Mouse (Mus musculus) liver, adult 2 months (tissue): Measurements from ENCODE around the gene Ddx1. TPM values are rescaled to one million over a fixed set of nuclear protein-coding genes. Genes with fewer than 3 reads are reported as not detected.
A peak's percentile ranks its signal among the peaks of the same experiment; 100 is the strongest.

Experiments
- DNase-seq: peaks from one replicate; pipeline ENCODE4 v3.0.0-alpha.2; 2011; ENCODE audit warnings: low read depth, low spot score; ENCODE audit errors: extremely low read depth
- H3K27ac ChIP-seq: fragments of 200-500 bp; replicated peaks from 2 replicates; pipeline ENCODE4 v1.5.1; 2012; ENCODE audit warnings: low read depth, mild to moderate bottlenecking, control low read depth, inconsistent platforms, low read length; ENCODE audit not compliant: insufficient read depth
- H3K27me3 ChIP-seq: fragments of 200-500 bp; 2 replicates; pipeline ENCODE4 v1.6.1; 2012; ENCODE audit warnings: mild to moderate bottlenecking, moderate library complexity, low read length, inconsistent platforms; ENCODE audit not compliant: control insufficient read depth, insufficient read depth
- H3K36me3 ChIP-seq: fragments of 200-500 bp; 2 replicates; pipeline ENCODE4 v1.6.1; 2012; ENCODE audit warnings: low read length, inconsistent platforms; ENCODE audit not compliant: control insufficient read depth, insufficient read depth
- H3K4me1 ChIP-seq: fragments of 200-500 bp; 2 replicates; pipeline ENCODE4 v1.6.1; 2011; ENCODE audit warnings: low read length; ENCODE audit not compliant: control insufficient read depth, insufficient read depth
- H3K4me3 ChIP-seq: fragments of 200-500 bp; 2 replicates; pipeline ENCODE4 v1.5.1; 2011; ENCODE audit warnings: low read depth, mild to moderate bottlenecking, control low read depth, low read length, moderate library complexity; ENCODE audit not compliant: insufficient read depth
- H3K79me2 ChIP-seq: fragments of 200-500 bp; 2 replicates; pipeline ENCODE4 v1.6.1; 2012; ENCODE audit warnings: inconsistent platforms, mild to moderate bottlenecking, low read length, moderate library complexity; ENCODE audit not compliant: control insufficient read depth, insufficient read depth
- H3K9ac ChIP-seq: fragments of 200-500 bp; 2 replicates; pipeline ENCODE4 v1.6.1; 2012; ENCODE audit warnings: low read depth, mild to moderate bottlenecking, control low read depth, inconsistent platforms, low read length
- CTCF ChIP-seq: fragments of 200-500 bp; IDR thresholded peaks from 2 replicates; pipeline ENCODE4 v1.5.1; 2011; ENCODE audit warnings: low read depth, low read length, control low read depth
- POLR2A ChIP-seq: fragments of 200-500 bp; IDR thresholded peaks from 2 replicates; pipeline ENCODE4 v1.6.1; 2011; ENCODE audit warnings: low read length, control low read depth; ENCODE audit not compliant: insufficient read depth; ENCODE audit errors: extremely low read depth
- WGBS: fragments of 180-500 bp; shearing (Covaris S2); methylation state at CpG from one replicate; pipeline ENCODE4 v1.1.7; 2018; 5-methylcytosine and 5-hydroxymethylcytosine counted together
- polyA plus RNA-seq: library from polyadenylated mRNA; depleted of rRNA; stranded (reverse); fragments of >200 nt; gene quantifications from 2 replicates; pipeline ENCODE4 v1.2.3, GENCODE M21; 2012; rRNA removed
- total RNA-seq: library from RNA; depleted of rRNA; stranded (reverse); fragments of >200 nt; gene quantifications from 2 replicates; pipeline ENCODE4 v1.2.3, GENCODE M21; 2014; rRNA removed

Gene Ddx1
- total and polyA plus RNA-seq, 2 experiments: 5.4 to 50.5 TPM

GRCm38 (mm10) chr12:13177606-13178005 lies 71.4 kb downstream of the Ddx1 start:
- no peak overlapping the region for H3K4me3 ChIP-seq
- no peaks in the 10 kb centered on the region for H3K27me3 ChIP-seq
- WGBS: 61% methylated on average over 6 of the region's 6 CpGs
- no peaks in the 10 kb centered on the region for H3K79me2 ChIP-seq
- no peaks in the 10 kb centered on the region for H3K36me3 ChIP-seq
- DNase-seq: peak; percentile 10
- no peaks in the 10 kb centered on the region for H3K4me1 ChIP-seq
- TF ChIP-seq POLR2A: no peak
- no peak for TF ChIP-seq CTCF
- H3K9ac ChIP-seq: no peak overlapping the region
- no peak overlapping the region for H3K27ac ChIP-seq

- Histone ChIP-seq H3K9ac (no peak overlapping the region), H3K4me3 (no peak overlapping the region), H3K27me3 (no peaks in the 10 kb centered on the region), H3K36me3 (no peaks in the 10 kb centered on the region), H3K79me2 (no peaks in the 10 kb centered on the region), H3K27ac (no peak overlapping the region), H3K4me1 (no peaks in the 10 kb centered on the region)
- no peak for TF ChIP-seq CTCF
- no peak for TF ChIP-seq POLR2A
- 79% methylated on average over 3 of the region's 3 CpGs for WGBS
- no peak for DNase-seq
Observed at GRCm38 (mm10) chr12:13176927-13177326, 72.1 kb downstream of the Ddx1 start.

GRCm38 (mm10) chr12:13176136-13176535 lies 72.9 kb downstream of the Ddx1 start:
- Histone ChIP-seq H3K79me2 (no peaks in the 10 kb centered on the region), H3K36me3 (no peaks in the 10 kb centered on the region), H3K27ac (no peak overlapping the region), H3K9ac (no peak overlapping the region), H3K4me3 (no peak overlapping the region), H3K4me1 (no peaks in the 10 kb centered on the region), H3K27me3 (no peaks in the 10 kb centered on the region)
- 74% methylated on average over 2 of the region's 2 CpGs for WGBS
- DNase-seq: no peak
- TF ChIP-seq CTCF (no peak), POLR2A (no peak)

- Histone ChIP-seq H3K27me3 (no peaks in the 10 kb centered on the region), H3K36me3 (no peaks in the 10 kb centered on the region), H3K79me2 (no peaks in the 10 kb centered on the region), H3K27ac (no peak overlapping the region), H3K4me1 (no peaks in the 10 kb centered on the region), H3K9ac (no peak overlapping the region), H3K4me3 (no peak overlapping the region)
- TF ChIP-seq CTCF: no peak
- no peak for TF ChIP-seq POLR2A
- no peak for DNase-seq
- 88% methylated on average over 6 of the region's 6 CpGs for WGBS
Observed at GRCm38 (mm10) chr12:13174022-13174421, 75.0 kb downstream of the Ddx1 start.

GRCm38 (mm10) chr12:13168073-13168472 lies 80.9 kb downstream of the Ddx1 start:
- no peaks in the 10 kb centered on the region for H3K79me2 ChIP-seq
- no peak overlapping the region for H3K4me3 ChIP-seq
- H3K27ac ChIP-seq: no peak overlapping the region
- H3K9ac ChIP-seq: no peak overlapping the region
- no peaks in the 10 kb centered on the region for H3K27me3 ChIP-seq
- no peaks in the 10 kb centered on the region for H3K4me1 ChIP-seq
- 79% methylated on average over 1 of the region's 1 CpGs for WGBS
- H3K36me3 ChIP-seq: no peaks in the 10 kb centered on the region
- no peak for DNase-seq
- TF ChIP-seq CTCF: no peak
- TF ChIP-seq POLR2A: no peak

GRCm38 (mm10) chr12:13167116-13167515 lies 81.9 kb downstream of the Ddx1 start:
- no peak overlapping the region for H3K9ac ChIP-seq
- no peaks in the 10 kb centered on the region for H3K36me3 ChIP-seq
- H3K79me2 ChIP-seq: no peaks in the 10 kb centered on the region
- no peak overlapping the region for H3K27ac ChIP-seq
- H3K4me1 ChIP-seq: no peaks in the 10 kb centered on the region
- TF ChIP-seq CTCF: no peak
- TF ChIP-seq POLR2A: no peak
- DNase-seq: no peak
- H3K4me3 ChIP-seq: no peak overlapping the region
- H3K27me3 ChIP-seq: no peaks in the 10 kb centered on the region
- 86% methylated on average over 5 of the region's 5 CpGs for WGBS

Other genes with a start within 250 kb of the Ddx1 start
- gene Nbas, start 19.9 kb upstream of the Ddx1 start, total RNA-seq: 21.8 and 24.9 TPM in 2 replicates
- gene Nbas, start 19.9 kb upstream of the Ddx1 start, polyA plus RNA-seq: 8.7 and 10.7 TPM in 2 replicates